Mouse (Mus musculus): ENCODE measurements around the gene A530032D15Rik.
"Not testable (repeated sequence)": the region's sequence is repeated elsewhere in the genome, so short reads cannot be mapped to it uniquely, and the experiment has no call there.

The A530032D15Rik gene

GRCm38 (mm10) chr1:85109753-85110152, at the start of gene A530032D15Rik:
Gene A530032D15Rik, minus strand, starts transcription at chr1:85109853.
- in situ Hi-C loops (cut with MboI, MseI), result loop anchor here (5.0 to 25.0 kb wide), 6 partner anchors 153 to 928 kb away; partner anchors contain the start of genes Sp110 (in 2 of the 2) and 2810459M11Rik (in 1 of the 2)

GRCm38 (mm10) chr1:85155151-85155550, 45.5 kb upstream of the A530032D15Rik start:
- in situ Hi-C loops (cut with MboI, MseI), result loop anchor here in 1 of 2 experiments (5.0 kb wide), 1 partner anchor 188 kb away; no protein-coding TSS in a partner anchor

GRCm38 (mm10) chr1:85133671-85134070, 24.0 kb upstream of the A530032D15Rik start:
- in situ Hi-C loops (cut with MboI, MseI), result not testable (repeated sequence)

- in situ Hi-C loops (cut with MboI, MseI), result loop anchor here (5.0 to 25.0 kb wide), 6 partner anchors 117 to 915 kb away; partner anchors contain the start of gene 2810459M11Rik (in 1 of the 2)
These were observed 12.2 kb upstream of the A530032D15Rik start for GRCm38 (mm10) chr1:85121841-85122240.

GRCm38 (mm10) chr1:85118341-85118740, 8.7 kb upstream of the A530032D15Rik start:
- in situ Hi-C loops (cut with MboI, MseI), result loop anchor here (5.0 to 25.0 kb wide), 5 partner anchors 329 to 919 kb away; partner anchors contain the start of gene 2810459M11Rik (in 1 of the 2)

- in situ Hi-C loops (cut with MboI, MseI), result loop anchor here (5.0 to 25.0 kb wide), 5 partner anchors 330 to 920 kb away; partner anchors contain the start of gene 2810459M11Rik (in 1 of the 2)
These were observed 7.9 kb upstream of the A530032D15Rik start for GRCm38 (mm10) chr1:85117537-85117936.

GRCm38 (mm10) chr1:85114666-85115402, 5.2 kb upstream of the A530032D15Rik start:
- in situ Hi-C loops (cut with MboI, MseI), result loop anchor here (5.0 to 25.0 kb wide), 7 partner anchors 147 to 922 kb away; partner anchors contain the start of genes Sp110 (in 2 of the 2) and 2810459M11Rik (in 1 of the 2)

GRCm38 (mm10) chr1:85114078-85114477, 4.4 kb upstream of the A530032D15Rik start:
- in situ Hi-C loops (cut with MboI, MseI), result loop anchor here (5.0 to 25.0 kb wide), 6 partner anchors 148 to 923 kb away; partner anchors contain the start of genes Sp110 (in 2 of the 2) and 2810459M11Rik (in 1 of the 2)

- in situ Hi-C loops (cut with MboI, MseI), result loop anchor here (5.0 to 25.0 kb wide), 6 partner anchors 149 to 924 kb away; partner anchors contain the start of genes Sp110 (in 2 of the 2) and 2810459M11Rik (in 1 of the 2)
These were observed 3.2 kb upstream of the A530032D15Rik start for GRCm38 (mm10) chr1:85112889-85113288.

GRCm38 (mm10) chr1:85112266-85112665, 2.6 kb upstream of the A530032D15Rik start:
- in situ Hi-C loops (cut with MboI, MseI), result loop anchor here (5.0 to 25.0 kb wide), 6 partner anchors 150 to 925 kb away; partner anchors contain the start of genes Sp110 (in 2 of the 2) and 2810459M11Rik (in 1 of the 2)

- in situ Hi-C loops (cut with MboI, MseI), result loop anchor here (5.0 to 25.0 kb wide), 6 partner anchors 151 to 926 kb away; partner anchors contain the start of genes Sp110 (in 2 of the 2) and 2810459M11Rik (in 1 of the 2)
These were observed 1.9 kb upstream of the A530032D15Rik start for GRCm38 (mm10) chr1:85111572-85111971.

- in situ Hi-C loops (cut with MboI, MseI), result loop anchor here (5.0 to 25.0 kb wide), 6 partner anchors 151 to 926 kb away; partner anchors contain the start of genes Sp110 (in 2 of the 2) and 2810459M11Rik (in 1 of the 2)
These were observed 1.2 kb upstream of the A530032D15Rik start for GRCm38 (mm10) chr1:85110876-85111275.

- in situ Hi-C loops (cut with MboI, MseI), result loop anchor here (25.0 kb wide), 4 partner anchors 631 to 931 kb away; partner anchors contain the start of gene 2810459M11Rik (in 1 of the 2)
These were observed 3.6 kb downstream of the A530032D15Rik start for GRCm38 (mm10) chr1:85106013-85106412.

GRCm38 (mm10) chr1:85105336-85105735, 4.3 kb downstream of the A530032D15Rik start:
- in situ Hi-C loops (cut with MboI, MseI), result loop anchor here (25.0 kb wide), 4 partner anchors 632 to 932 kb away; partner anchors contain the start of gene 2810459M11Rik (in 1 of the 2)

- in situ Hi-C loops (cut with MboI, MseI), result loop anchor here (25.0 kb wide), 4 partner anchors 636 to 936 kb away; partner anchors contain the start of gene 2810459M11Rik (in 1 of the 2)
These were observed 7.9 kb downstream of the A530032D15Rik start for GRCm38 (mm10) chr1:85101754-85102153.

- in situ Hi-C loops (cut with MboI, MseI), result loop anchor here (25.0 kb wide), 4 partner anchors 637 to 937 kb away; partner anchors contain the start of gene 2810459M11Rik (in 1 of the 2)
These were observed 9.8 kb downstream of the A530032D15Rik start, which contains the start of gene Gm10553 for GRCm38 (mm10) chr1:85099864-85100263. Gene Gm10553, plus strand, starts transcription at chr1:85100164.

GRCm38 (mm10) chr1:85099081-85099480, 10.6 kb downstream of the A530032D15Rik start:
- in situ Hi-C loops (cut with MboI, MseI), result not testable (repeated sequence)

GRCm38 (mm10) chr1:85093011-85093572, 16.6 kb downstream of the A530032D15Rik start:
- in situ Hi-C loops (cut with MboI, MseI), result loop anchor here (5.0 kb wide), 2 partner anchors 74 to 524 kb away; no protein-coding TSS in a partner anchor

GRCm38 (mm10) chr1:85092169-85092568, 17.5 kb downstream of the A530032D15Rik start:
- in situ Hi-C loops (cut with MboI, MseI), result loop anchor here (5.0 kb wide), 2 partner anchors 75 to 525 kb away; no protein-coding TSS in a partner anchor

GRCm38 (mm10) chr1:85086211-85086610, 23.4 kb downstream of the A530032D15Rik start:
- in situ Hi-C loops (cut with MboI, MseI), result not testable (repeated sequence)

- in situ Hi-C loops (cut with MboI, MseI), result not testable (repeated sequence)
These were observed 24.9 kb downstream of the A530032D15Rik start for GRCm38 (mm10) chr1:85084803-85085202.

All from T-helper 17 cell (primary cell).